Mouse (Mus musculus) sigmoid colon, adult 10 weeks (tissue): ENCODE data around the gene Traip. TPM values are rescaled to one million over a fixed set of nuclear protein-coding genes. Genes with fewer than 3 reads are reported as not detected.

Source experiments
- polyA plus RNA-seq: library from polyadenylated mRNA; stranded (reverse); fragments of 350-450 nt; fragmentation: Illumina TruSeq; extraction: RNeasy Lipid Tissue Mini Kit (QIAGEN cat#74804); gene quantifications from one replicate; pipeline ENCODE4 v1.2.3, GENCODE M21; 2014; ENCODE audit warnings: low read depth, low replicate concordance

The Traip gene
- polyA plus RNA-seq: 0.32 TPM

GRCm38 (mm10) chr9:107949922-107950235, at the start of gene Traip:
Gene Traip (plus strand): TSS chr9:107950136.

DNA sequence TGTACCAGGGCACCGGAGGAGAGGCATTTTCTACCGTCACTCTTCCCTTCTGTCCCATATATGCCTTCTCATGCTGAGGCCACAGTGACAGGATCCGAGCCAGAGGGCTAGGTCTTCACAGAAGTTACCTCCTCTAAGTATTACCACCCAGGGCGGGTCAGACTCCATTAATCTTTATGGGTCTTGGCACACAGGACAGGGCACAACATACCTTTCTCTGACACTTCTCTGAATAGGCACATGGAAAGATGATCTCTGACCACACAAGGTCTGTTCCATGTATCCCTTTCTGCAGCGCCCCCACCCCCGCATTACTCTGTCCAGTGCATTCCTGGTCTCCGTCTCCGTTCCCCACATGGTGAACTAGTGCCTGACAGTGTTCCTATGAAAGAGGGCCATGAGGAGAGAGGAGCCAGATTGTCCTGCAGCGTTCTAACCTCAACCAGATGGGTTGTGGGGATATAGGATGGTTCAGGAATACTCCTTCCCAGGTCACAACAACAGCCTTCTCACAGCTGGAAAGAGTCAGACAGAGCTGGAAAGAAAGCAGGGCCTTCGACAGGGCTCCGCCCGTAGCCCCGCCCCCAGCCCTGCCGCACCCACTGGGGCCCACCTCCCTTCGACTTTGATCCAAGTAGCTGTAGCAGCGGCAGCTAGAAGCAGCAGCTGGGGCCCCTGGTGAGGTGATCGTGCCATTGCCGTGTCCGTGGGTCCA, 43.5 kb upstream of the Traip start, which contains the start of gene Mst1r:
Mst1r (plus strand) TSS at position 622 of the 715 bp plus-strand sequence.

GRCm38 (mm10) chr9:107928169-107928568, 21.8 kb upstream of the Traip start, which contains the start of gene Actl11:
Gene Actl11 (plus strand): TSS chr9:107928469.

DNA sequence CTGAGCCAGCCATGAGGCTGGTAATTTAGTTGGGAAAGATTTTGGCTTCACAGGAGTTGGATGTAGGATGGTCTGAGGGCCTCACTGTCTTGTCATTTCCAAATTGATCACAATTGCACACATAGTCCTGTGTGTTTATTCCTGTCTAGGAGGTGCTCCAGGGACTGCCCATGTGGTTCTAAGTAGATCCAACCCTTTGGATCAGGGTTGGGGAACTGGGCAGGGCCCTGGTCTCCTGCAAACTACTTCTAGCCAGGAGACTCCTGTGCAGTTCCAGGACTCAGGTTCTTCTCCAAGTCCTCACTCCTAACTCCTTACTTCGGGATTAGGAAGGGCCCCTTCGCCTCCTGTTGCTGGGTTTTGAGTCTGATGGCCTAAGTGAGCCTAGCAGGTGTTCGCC, 14.6 kb upstream of the Traip start, which contains the start of gene Camkv:
Camkv (plus strand) TSS at position 301 of the 400 bp plus-strand sequence.

DNA sequence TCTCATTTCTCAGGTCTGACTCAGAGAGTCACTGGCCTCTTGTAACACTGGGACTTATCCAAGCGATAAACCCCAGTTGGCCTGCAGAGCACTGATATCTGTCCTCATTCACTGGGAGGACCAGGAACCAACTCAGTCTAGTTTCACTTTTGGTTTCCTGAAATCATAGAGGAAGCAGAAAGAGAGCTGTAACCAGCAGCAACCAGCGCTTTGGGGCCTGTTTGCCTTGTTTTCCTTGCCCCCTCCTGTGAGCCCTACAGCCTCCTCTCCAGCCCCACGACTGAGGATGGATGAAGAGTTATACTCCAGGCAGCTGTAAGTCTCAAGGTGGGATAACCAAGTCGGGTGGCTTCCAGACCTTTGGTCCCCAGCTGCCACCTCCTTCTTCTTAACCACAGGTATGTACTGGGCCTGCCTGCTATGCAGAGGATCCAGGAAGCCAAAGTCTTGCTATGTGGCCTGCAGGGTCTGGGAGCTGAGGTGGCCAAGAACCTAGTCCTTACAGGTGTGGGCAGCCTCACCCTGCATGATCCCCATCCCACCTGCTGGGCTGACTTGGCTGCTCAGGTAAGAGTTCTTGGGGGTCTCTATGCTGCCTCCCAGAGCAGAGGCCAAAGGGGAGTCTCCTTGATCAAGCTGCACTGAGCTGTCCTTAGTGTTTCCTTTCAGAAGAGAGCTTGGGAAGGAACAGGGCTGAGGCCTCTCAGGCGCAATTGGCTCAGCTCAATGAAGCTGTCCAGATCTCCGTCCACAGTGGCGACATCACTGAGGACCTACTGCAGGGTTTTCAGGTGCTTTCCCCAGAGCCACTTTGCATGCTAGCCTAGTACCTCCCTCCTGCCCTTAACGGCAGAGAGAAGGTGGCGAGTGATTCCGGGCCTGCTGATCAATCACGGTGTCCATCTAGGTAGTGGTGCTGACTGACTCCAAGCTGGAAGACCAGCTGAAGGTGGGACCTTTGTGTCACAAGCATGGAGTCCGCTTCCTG, 25.8 kb downstream of the Traip start, which contains the start of gene Uba7:
Uba7 (plus strand) TSS at position 107 of the 988 bp plus-strand sequence.

DNA sequence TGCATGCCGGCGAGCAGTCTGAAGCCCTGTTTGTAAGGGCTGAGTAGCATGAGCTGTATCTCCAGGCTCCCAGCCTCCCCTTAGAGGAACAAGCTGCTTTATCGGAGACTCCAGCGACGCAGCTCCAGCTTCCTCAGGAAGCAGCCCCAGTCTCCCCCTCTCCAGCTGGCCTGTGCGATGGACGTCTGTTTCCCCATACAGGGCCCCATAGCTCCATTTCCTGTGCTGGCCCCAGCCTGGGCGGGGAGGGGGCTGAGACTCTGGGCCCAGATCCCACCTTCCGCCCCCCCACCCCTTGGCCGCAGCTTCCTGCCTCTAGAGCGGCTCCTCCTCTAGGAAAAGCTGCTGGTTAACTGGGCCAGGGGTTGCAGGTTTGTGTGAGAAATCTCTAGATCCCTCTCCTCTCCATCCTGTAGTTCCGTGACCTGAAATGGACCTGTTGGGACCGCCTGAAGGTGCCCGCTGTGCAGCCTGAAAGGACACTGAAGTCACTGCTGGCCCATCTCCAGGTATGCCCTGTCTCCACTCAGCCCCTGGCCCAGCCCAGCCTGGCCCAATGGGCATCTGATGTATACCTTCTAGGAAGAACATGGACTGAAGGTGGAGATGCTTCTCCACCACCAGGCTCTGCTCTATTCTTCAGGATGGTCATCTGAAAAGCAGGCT, 32.9 kb downstream of the Traip start, which contains the start of gene Gm20661:
Gm20661 (plus strand) TSS at position 378 of the 666 bp plus-strand sequence.

GRCm38 (mm10) chr9:107985131-107986119, 35.5 kb downstream of the Traip start, which contains the start of gene Inka1:
Gene Inka1 (minus strand): TSS chr9:107985879.

GRCm38 (mm10) chr9:107992197-107992596, 42.3 kb downstream of the Traip start, which contains the start of gene Cdhr4:
Gene Cdhr4 (plus strand): TSS chr9:107992497.

GRCm38 (mm10) chr9:107996049-107996448, 46.1 kb downstream of the Traip start, which contains the start of gene Gm20662:
Gene Gm20662 (plus strand): TSS chr9:107996349.

DNA sequence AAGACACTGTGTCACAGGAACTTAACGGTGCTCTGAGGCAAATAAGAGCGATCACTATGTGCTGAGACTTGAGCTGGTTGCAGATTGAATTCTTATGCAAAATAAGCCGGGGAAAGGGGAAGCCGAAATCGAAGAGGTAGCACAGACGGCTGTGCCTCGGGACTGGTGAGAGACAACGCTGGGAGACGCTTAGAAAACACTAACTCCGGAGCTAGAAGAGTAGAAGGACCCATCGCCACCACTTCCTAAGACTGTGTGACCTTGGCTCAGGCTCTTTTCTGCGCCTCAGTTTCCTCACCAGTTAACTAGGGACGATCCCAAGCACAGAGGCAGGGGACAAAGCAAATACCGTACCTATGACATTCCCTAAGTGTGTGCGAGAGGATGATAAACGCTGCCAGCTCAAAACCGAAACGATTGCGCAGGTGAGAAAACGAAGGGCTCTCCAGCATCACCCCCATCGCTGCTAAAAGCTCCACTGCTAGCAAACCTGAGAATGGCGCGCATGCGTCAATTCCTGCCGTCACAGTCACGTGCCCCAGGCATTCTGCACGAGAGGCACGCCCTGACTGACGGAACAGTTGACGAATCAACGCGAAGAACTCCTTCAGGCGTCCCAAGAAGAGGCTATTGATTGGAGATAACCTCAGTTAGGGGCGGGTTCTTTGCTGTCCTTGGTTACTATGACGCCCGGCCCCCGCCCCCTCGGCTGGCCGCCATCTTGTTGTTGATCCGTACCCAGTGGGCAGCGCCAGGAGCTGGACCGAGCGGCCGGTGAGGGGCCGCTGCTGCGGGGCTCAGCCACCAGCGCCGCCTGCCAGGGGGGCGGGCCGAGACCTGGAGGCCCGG, 52.2 kb downstream of the Traip start, which contains the start of gene Ip6k1:
Ip6k1 (plus strand) TSS at position 580 of the 849 bp plus-strand sequence.

Other genes starting within 250 kb of the Traip start
- gene Sema3f, start 239.7 kb upstream of the Traip start, polyA plus RNA-seq: 0.76 TPM
- 233 TPM for gene Rbm5, start 179.1 kb upstream of the Traip start, polyA plus RNA-seq
- gene Rbm6, start 76.9 kb upstream of the Traip start, polyA plus RNA-seq: 211 TPM
- not detected for gene Mon1a, start 62.0 kb upstream of the Traip start, polyA plus RNA-seq
- gene Mst1r, start 43.3 kb upstream of the Traip start, polyA plus RNA-seq: 2.0 TPM
- gene Actl11, start 21.7 kb upstream of the Traip start, polyA plus RNA-seq: not detected
- not detected for gene Camkv, start 14.5 kb upstream of the Traip start, polyA plus RNA-seq
- 4.6 TPM for gene Uba7, start 25.4 kb downstream of the Traip start, polyA plus RNA-seq
- gene Gm20661, start 32.9 kb downstream of the Traip start, polyA plus RNA-seq: 0.47 TPM
- not detected for gene Inka1, start 35.7 kb downstream of the Traip start, polyA plus RNA-seq
- gene Cdhr4, start 42.4 kb downstream of the Traip start, polyA plus RNA-seq: not detected
- gene Gm20662, start 46.2 kb downstream of the Traip start, polyA plus RNA-seq: not detected
- 21.5 TPM for gene Ip6k1, start 52.4 kb downstream of the Traip start, polyA plus RNA-seq
- 1.2 TPM for gene Gmppb, start 99.1 kb downstream of the Traip start, polyA plus RNA-seq
- gene Amigo3, start 103.0 kb downstream of the Traip start, polyA plus RNA-seq: 0.28 TPM
- not detected for gene Mst1, start 130.3 kb downstream of the Traip start, polyA plus RNA-seq
- gene Rnf123, start 133.2 kb downstream of the Traip start, polyA plus RNA-seq: 0.60 TPM
- 24.7 TPM for gene Apeh, start 144.5 kb downstream of the Traip start, polyA plus RNA-seq
- gene Bsn, start 240.2 kb downstream of the Traip start, polyA plus RNA-seq: 0.79 TPM